Mouse (Mus musculus) neural tube, embryonic 10.5 days (tissue): ENCODE measurements around the gene Ms4a6d.
"Not testable (repeated sequence)": the region's sequence is repeated elsewhere in the genome, so short reads cannot be mapped to it uniquely, and the experiment has no call there.

Experiments used
- DNase-seq: peaks from one replicate; pipeline ENCODE4 v3.0.0-alpha.2; 2017; ENCODE audit warnings: low spot score; ENCODE audit errors: extremely low spot score

Gene Ms4a6d

DNA sequence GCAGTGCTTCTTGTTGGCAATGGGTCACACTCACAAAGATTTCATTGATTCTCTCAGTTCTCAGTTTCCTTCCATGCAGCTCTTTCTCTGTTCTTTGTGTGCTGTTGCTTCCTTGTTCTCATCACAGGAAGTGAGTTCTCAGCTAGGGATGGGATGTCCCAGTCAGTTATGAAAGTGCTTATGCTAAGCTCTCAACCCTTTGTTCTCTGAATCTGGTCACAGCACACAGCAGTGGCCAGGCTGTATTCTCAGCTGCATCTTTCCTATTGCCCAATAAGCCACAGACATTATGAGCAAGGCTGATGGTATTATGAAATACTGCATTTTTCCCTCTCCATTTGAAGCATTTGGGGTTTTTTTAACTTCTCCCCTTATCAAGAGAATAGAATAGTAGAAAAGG is 45.1 kb downstream of the Ms4a6d start:
- not testable (repeated sequence) for DNase-seq

DNA sequence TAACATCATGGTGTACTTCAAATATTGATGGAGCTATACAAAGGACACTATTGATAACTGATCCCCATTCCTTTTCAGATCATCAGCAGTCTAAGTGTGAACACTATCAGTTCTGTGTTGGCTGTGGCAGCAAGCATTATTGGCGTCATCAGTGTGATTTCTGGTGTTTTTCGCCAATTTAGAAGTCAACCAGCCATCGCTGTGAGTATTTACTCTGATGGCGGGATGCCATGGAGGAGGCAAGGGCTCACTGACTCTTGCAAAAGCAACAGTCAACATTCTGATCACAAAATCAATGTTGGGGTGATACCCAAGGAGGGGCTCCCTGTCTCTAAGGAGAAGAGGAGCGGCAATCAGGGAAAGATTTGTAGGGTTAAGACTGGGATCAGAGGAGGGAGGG is 49.9 kb downstream of the Ms4a6d start:
- DNase-seq = no peak

- DNase-seq = no peak
Observed at GRCm38 (mm10) chr19:11547911-11548310, 56.7 kb downstream of the Ms4a6d start.

DNA sequence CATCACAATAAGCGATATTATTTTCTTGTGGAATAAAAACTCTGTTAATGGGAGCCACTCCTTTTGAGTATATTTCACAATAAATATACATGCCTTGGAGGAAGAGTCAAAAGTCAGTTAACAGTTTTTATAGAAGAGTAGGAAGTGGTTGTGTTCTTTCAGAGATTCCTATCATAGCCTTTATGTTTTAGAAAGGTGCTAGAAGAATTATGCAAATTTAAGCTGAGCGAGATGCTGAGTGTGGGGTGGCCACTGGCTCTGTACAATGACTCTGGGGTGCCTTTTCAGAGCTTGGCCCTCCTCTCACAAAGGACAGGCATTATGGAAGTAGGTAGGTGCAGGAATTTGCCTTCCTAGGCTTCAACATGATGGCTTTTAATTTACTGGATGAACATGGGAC is 60.3 kb downstream of the Ms4a6d start:
- not testable (repeated sequence) for DNase-seq

- DNase-seq = not testable (repeated sequence)
Observed at GRCm38 (mm10) chr19:11540166-11540821, 64.4 kb downstream of the Ms4a6d start.

GRCm38 (mm10) chr19:11537336-11537735 is 67.3 kb downstream of the Ms4a6d start:
- peak; percentile 16 for DNase-seq
